8 mouse cellular contexts compared by ENCODE assay signal in the genomic region with DNA sequence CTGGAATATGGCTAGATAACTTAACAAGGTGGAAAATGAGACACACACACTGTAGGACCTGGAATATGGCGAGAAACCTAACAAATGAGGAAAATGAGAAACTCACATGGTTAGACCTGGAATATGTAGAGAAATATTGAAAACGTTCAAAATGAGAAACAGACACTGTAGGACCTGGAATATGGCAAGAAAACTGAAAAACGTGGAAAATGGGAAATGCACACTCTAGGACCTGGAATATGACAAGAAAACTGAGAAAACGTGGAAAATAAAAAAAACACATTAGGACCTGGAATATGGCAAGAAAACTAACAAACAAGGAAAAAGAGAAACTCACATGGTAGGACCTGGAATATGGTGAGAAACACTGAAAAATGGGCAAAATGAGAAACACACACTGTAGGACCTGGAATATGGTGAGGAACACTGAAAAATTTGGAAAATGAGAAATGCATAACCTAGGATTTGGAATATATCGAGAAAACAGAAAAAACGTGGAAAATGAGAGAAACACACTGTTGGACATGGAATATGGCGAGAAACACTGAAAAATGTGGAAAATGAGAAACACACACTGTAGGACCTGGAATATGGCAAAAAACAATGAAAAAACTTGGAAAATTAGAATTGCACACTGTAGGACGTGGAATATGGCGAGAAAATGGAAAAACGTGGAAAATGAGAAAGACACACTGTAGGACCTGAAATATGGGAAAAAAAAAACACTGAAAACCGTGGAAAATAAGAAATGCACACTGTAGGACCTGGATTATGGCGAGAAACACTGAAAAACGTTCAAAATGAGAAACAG.
DNase-seq lines count a peak whose midpoint lies in the region; ATAC-seq and TF ChIP-seq lines count a peak whose summit lies in the region.

No protein-coding gene starts in this region.

- H3K9me3 ChIP-seq in heart, postnatal 0 days (replicated peaks; ENCODE audit: control insufficient read depth, low read length), result peaks cover 33% of the 10 kb centered on the region
- H3K9me3 ChIP-seq in hindbrain, embryonic 12.5 days (replicated peaks), result peaks cover 54% of the 10 kb centered on the region

- no peaks in the 10 kb centered on the region for H3K36me3 ChIP-seq in heart, postnatal 0 days (replicated peaks; ENCODE audit: control insufficient read depth, insufficient read depth, low read length)
- H3K36me3 ChIP-seq in hindbrain, embryonic 12.5 days, result no peaks in the 10 kb centered on the region

- DNase-seq in heart, postnatal 0 days (ENCODE audit: low spot score), result no peak
- DNase-seq in heart, adult 9 months (ENCODE audit: low spot score in 2 of 2), result no peak
- peak; percentile 18 for DNase-seq in NIH3T3 (ENCODE audit: low read depth)
- DNase-seq in urinary bladder, adult 2 months (ENCODE audit: low spot score), result no peak
- DNase-seq in natural killer cell, adult 2 months (ENCODE audit: low spot score in 2 of 2), result no peak
- no peak for DNase-seq in thymus, postnatal 36 days

- no peak overlapping the region for H3K4me3 ChIP-seq in heart, postnatal 0 days (ENCODE audit: low read depth, low read length)
- H3K4me3 ChIP-seq in hindbrain, embryonic 12.5 days, result no peak overlapping the region

- no peak for TF ChIP-seq EP300 in heart, postnatal 0 days (IDR thresholded peaks at IDR 0.05; ENCODE audit: low read depth)

- ATAC-seq in heart, postnatal 0 days (ENCODE audit: insufficient read depth, low read depth), result peak; percentile 49; the same call in 1 of the 2 replicates
- ATAC-seq in hindbrain, embryonic 12.5 days (ENCODE audit: low FRiP score), result peak; percentile 44; the same call in 1 of the 2 replicates
- ATAC-seq in monocyte, adult 5-6 weeks (replicated peaks; ENCODE audit: insufficient number of reproducible peaks, low FRiP score, low TSS enrichment, poor library complexity, severe bottlenecking), result peak; percentile 72

- H3K4me1 ChIP-seq in heart, postnatal 0 days (ENCODE audit: control insufficient read depth, insufficient read depth), result no peaks in the 10 kb centered on the region
- H3K4me1 ChIP-seq in hindbrain, embryonic 12.5 days, result no peaks in the 10 kb centered on the region

- no peak for TF ChIP-seq CTCF in heart, postnatal 0 days (IDR thresholded peaks at IDR 0.05; ENCODE audit: low read depth)

- no peaks in the 10 kb centered on the region for H3K27me3 ChIP-seq in heart, postnatal 0 days (ENCODE audit: control insufficient read depth, insufficient read depth, low read length)
- H3K27me3 ChIP-seq in hindbrain, embryonic 12.5 days, result no peaks in the 10 kb centered on the region

- 51% methylated on average over 13 of the region's 13 CpGs for WGBS in heart, postnatal 0 days
- WGBS in hindbrain, embryonic 12.5 days, result 58% methylated on average over 13 of the region's 13 CpGs

- no peak overlapping the region for H3K27ac ChIP-seq in heart, postnatal 0 days (ENCODE audit: low read depth)
- H3K27ac ChIP-seq in hindbrain, embryonic 12.5 days, result no peak overlapping the region

- no peak overlapping the region for H3K9ac ChIP-seq in heart, postnatal 0 days (replicated peaks; ENCODE audit: low read depth, low read length)
- no peak overlapping the region for H3K9ac ChIP-seq in hindbrain, embryonic 12.5 days

- no peak overlapping the region for H3K4me2 ChIP-seq in heart, postnatal 0 days (ENCODE audit: low read depth, low read length)
- H3K4me2 ChIP-seq in hindbrain, embryonic 12.5 days (replicated peaks), result no peak overlapping the region
